Mouse (Mus musculus) frontal cortex, adult 2 months (tissue): ENCODE results near the gene Acoxl. TPM values are rescaled to one million over a fixed set of nuclear protein-coding genes. Genes with fewer than 3 reads are reported as not detected.
A peak's percentile ranks its signal among the peaks of the same experiment; 100 is the strongest.

Experiments
- DNase-seq, 2 experiments: peaks; one replicate each; pipeline ENCODE4 v3.0.0; 2022; ENCODE audit warnings: low spot score in 1 of 2; ENCODE audit errors: extremely low spot score in 1 of 2
- polyA plus RNA-seq: library from polyadenylated mRNA; depleted of rRNA; stranded (reverse); fragments of >200 nt; gene quantifications from 2 replicates; pipeline ENCODE4 v1.2.3, GENCODE M21; 2012; rRNA removed

Gene Acoxl
- 0.06 TPM in 1 of 2 replicates, not detected in the other for polyA plus RNA-seq

DNA sequence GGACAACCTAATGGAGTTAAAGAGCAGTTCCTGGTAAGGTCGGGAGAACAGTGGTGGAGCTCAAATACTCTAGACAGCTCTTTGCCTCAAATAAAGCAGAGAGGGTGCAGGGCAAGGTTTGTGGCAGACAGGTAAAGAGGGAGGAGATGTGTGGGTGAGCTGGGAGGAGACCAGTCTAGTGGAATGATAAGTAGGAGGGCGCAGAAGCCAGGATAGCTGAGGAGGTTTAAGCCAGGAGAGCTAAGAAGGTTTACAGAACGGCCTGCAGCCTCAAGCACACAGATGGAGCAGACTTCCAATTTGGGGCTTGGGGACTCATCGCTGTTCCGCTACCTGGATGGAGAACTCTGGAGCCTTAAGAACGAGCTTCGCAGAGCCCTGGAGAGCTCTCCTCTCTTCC lies at the start of gene Acoxl:
TSS of gene Acoxl (plus strand) at position 301 of the 400 bp plus-strand sequence.
- DNase-seq: no peak

- DNase-seq: peak in 1 of 2 experiments; percentile 19
These were observed 49.5 kb upstream of the Acoxl start for GRCm38 (mm10) chr2:127789138-127789537.

GRCm38 (mm10) chr2:127789651-127790270 lies 48.9 kb upstream of the Acoxl start:
- DNase-seq: no peak

DNA sequence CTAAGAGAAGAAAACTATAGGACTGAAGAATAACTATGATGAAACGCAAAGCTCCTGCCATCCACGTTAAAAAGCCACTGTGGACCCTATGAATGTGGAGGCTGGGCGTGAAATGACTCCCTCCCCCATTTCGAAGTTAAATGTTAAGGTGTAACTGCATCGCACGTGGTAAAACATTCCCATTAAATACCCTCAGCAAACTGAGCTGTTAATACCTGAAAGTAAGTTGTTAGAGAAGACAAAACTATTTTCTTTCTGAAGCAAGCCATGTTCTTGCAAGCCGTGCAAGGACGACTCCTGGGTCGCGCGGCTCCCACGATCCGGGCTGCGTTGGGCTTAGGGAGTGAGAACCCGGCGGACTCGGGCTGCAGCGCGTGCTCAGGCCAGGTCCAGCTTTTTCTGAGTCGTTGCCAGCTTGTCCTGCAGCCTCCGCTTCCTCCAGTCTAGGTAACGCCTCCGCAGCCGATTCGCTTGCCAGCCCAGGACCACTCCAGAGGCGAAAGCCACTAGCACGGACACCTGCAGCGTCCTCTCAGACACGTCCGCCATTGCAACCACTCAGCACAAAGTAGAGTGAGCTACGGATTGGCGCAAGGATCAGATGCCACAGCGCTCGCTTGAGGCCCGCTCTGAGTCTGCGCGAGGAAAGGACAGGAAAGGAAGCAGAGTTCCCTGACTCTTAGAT lies 46.6 kb upstream of the Acoxl start, which contains the start of gene Mtln:
TSS of gene Mtln (minus strand) at position 570 of the 685 bp plus-strand sequence.
- DNase-seq: peak; percentile 86 to 96

DNA sequence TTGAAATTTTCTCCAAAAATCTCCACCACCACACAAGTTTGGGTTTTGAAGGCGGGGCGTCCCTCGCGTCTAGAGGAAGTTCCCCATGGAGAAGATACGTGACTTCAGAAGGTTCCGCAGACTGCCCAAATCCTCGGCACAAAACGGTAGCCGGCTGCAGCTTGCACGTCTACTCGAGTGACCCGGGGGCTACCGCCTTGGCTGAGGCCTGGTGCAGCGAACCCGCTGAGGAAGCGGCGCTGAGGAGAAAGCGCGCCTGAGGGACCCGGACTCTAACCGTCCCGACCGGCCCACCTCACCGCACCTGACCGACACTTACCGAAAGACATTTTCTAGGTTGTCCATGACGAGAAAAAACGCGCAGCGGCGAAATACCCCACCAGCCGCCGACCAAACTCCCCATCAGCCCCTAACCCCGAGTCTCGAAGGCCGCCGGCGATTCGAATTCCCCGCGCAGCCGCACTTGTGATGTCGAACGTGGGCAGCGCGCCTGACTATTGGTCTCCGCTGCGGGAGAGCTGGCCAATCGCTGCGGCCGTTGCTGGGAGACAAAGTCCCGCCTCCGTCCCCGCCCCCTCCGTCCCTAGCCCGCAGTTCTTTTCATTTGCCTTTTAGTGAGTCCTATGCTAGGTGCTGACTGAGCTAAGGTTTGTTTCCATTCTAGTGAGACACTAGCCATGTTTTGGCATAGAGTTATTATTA lies 7.1 kb upstream of the Acoxl start, which contains the start of gene Bub1:
TSS of gene Bub1 (minus strand) at position 465 of the 702 bp plus-strand sequence.
- DNase-seq: peak; percentile 80 to 93

GRCm38 (mm10) chr2:127832103-127832832 lies 6.4 kb upstream of the Acoxl start:
- no peak for DNase-seq

GRCm38 (mm10) chr2:127832833-127833190 lies 5.9 kb upstream of the Acoxl start:
- peak in 1 of 2 experiments; percentile 19 for DNase-seq

- no peak for DNase-seq
These were observed 749 bp downstream of the Acoxl start for GRCm38 (mm10) chr2:127839425-127839824.

GRCm38 (mm10) chr2:127841402-127841801 lies 2.7 kb downstream of the Acoxl start:
- no peak for DNase-seq

- no peak for DNase-seq
These were observed 3.7 kb downstream of the Acoxl start for GRCm38 (mm10) chr2:127842421-127842820.

GRCm38 (mm10) chr2:127845346-127845982 lies 6.8 kb downstream of the Acoxl start:
- DNase-seq: peak in 1 of 2 experiments; percentile 10

- no peak for DNase-seq
These were observed 7.3 kb downstream of the Acoxl start for GRCm38 (mm10) chr2:127846008-127846407.

- no peak for DNase-seq
These were observed 7.9 kb downstream of the Acoxl start for GRCm38 (mm10) chr2:127846571-127846970.

DNA sequence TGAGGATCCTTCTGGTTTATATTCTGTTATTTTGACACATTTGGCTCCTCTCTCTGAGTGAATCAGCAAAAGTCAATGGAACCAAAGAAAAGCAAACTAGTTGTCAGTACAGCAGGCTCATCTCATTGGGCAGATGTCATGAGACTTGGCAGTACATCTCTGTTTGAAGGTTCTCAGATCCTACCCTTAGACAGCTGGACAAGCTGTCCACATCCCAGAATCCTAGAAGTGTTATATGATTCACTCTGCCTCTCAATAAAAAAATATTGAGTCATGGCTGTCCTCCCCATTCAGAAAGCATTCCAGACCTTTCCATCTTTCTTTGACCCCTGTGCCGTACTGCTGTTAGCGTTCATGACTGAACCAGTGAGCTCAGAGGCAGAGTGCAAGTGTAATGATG lies 11.7 kb downstream of the Acoxl start:
- no peak for DNase-seq

DNA sequence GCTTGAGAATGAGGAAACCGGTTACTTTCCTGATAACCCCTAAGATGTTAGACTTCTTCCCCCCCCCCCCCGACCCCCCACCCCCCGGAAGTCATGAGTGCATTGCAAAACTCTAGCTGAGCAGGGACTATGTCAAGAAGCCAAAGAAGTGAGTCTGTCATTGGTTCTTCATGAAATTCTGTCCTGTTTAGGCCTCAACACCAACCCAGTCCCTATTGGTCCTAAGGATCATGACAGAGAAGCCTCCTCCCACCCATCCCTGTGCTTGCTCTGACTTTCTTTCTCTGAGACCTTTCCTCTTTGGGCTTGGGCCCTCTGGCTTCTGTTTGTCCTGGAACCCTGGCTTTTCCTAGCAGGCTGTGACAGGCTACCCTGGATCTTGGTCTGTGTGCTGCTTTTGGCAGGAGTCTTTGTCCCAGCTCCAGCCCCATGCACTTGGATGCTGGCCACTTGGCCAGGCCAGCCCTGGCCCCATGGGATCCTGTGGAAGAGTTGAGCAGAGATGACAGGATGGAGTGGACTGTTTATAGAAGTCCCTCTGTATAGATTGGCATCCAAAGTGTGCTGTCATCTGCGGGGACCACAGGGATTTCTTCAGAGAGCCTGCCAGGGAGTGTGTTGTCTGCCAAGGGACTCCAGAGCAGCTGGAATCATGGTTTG lies 15.8 kb downstream of the Acoxl start:
- peak; percentile 5 to 12 for DNase-seq

DNA sequence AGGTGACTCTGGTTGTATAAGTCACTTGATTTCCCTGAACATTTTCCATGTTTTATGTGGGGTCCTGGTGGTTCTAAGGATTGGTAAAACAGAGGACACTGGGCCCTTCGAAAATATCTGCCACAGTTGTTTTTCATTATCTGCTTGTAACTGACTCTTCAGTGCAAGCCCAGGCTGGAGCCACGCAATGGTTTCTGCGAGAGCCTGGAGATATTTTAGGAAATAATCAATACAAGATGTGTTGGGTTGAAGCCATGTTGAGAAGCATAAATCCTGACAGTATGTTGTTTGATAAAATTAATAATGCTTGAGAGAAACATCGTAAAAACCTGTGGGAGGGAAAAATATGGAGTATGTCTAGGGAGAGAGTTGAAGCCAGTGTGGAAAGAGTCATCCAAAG lies 25.7 kb downstream of the Acoxl start:
- DNase-seq: no peak

GRCm38 (mm10) chr2:127881063-127881462 lies 42.4 kb downstream of the Acoxl start:
- DNase-seq: no peak

DNA sequence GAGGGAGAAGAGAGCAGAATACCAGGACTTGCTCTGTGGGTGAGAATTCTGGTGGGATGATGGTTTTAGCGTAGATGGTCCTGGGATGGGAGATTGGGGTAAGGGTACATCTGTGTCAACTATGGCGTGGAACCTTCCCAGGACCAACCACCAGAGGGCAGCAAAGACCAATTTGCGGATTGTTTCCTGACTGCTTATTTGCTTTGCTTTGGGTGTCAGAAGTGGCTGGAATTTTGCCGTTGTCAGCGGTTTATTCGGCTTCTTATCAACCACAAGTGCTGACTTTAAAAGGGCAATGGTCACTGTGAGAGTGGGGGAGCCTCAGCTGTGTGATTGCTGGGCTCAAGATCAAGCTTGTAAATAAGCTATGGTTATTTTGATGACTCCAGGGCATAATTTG lies 50.8 kb downstream of the Acoxl start:
- peak; percentile 46 to 93 for DNase-seq

DNA sequence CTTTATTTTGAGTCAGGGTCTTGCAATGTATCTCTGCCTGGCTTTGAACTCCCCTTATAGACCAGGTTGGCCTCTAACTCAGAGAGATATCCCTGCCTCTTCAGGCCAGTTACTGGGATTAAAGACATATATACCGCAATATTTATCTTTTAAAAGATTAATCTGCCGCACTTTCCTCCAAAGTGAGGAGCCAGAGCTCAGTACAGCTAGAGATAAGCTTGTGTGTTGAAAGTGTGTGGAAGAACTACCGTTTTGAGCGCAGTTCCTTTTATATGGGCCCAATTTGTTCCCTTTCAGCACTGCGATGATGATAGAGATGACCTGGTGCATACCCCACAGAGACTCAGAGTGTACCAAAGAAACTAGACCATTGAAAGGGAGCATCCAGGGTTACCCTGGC lies 51.3 kb downstream of the Acoxl start:
- no peak for DNase-seq

DNA sequence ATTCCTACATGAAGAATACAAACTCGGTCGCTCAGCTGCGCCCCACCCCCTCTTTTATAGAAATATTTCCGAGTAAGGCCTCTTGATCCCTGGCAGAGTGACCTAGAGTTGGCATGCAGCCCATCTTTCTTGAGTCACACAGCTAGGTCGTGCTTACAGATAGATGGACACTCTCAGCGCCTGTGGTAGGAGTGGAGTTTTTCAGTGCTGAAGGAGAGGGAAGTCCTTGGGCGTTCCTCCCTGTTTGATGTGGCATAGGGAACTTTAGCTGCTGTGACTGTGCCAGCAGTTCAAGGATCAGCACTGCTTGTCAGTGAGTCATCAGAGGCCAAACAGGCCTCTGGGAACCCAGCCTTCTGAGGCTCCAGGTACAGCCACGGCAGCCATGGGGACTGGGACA lies 51.9 kb downstream of the Acoxl start:
- no peak for DNase-seq
